Mouse (Mus musculus) C2C12 (cell line): ENCODE measurements around the gene Eaf1. TPM values are rescaled to one million over a fixed set of nuclear protein-coding genes. Genes with fewer than 3 reads are reported as not detected.

Experiments
- H3K27me3 ChIP-seq: one replicate; pipeline ENCODE4 v1.6.1; 2011; ENCODE audit not compliant: control insufficient read depth, insufficient read depth, insufficient read length
- H3K36me3 ChIP-seq: one replicate; pipeline ENCODE4 v1.6.1; 2011; ENCODE audit not compliant: control insufficient read depth, insufficient read depth
- H3K4me3 ChIP-seq: one replicate; pipeline ENCODE4 v1.5.1; 2011; ENCODE audit warnings: mild to moderate bottlenecking, control low read depth; ENCODE audit not compliant: poor library complexity, insufficient read depth, severe bottlenecking
- H3K79me2 ChIP-seq: one replicate; pipeline ENCODE4 v1.6.1; 2011; ENCODE audit not compliant: control insufficient read depth, insufficient read depth
- H3K79me3 ChIP-seq: one replicate; pipeline ENCODE4 v1.6.1; 2011; ENCODE audit warnings: low read depth, control low read depth
- H3ac ChIP-seq: one replicate; pipeline ENCODE3; 2011; ENCODE audit warnings: low read depth; ENCODE audit not compliant: control insufficient read depth, insufficient read length
- CEBPB ChIP-seq: IDR thresholded peaks from one replicate; pipeline ENCODE4 v1.6.1; 2011; ENCODE audit warnings: low read depth, mild to moderate bottlenecking, control low read depth, moderate library complexity
- CTCF ChIP-seq: IDR thresholded peaks from one replicate; pipeline ENCODE4 v1.5.1; 2011; ENCODE audit not compliant: control insufficient read depth, insufficient read depth, insufficient read length
- FOSL1 ChIP-seq: IDR thresholded peaks from one replicate; pipeline ENCODE4 v1.8.0; 2011; ENCODE audit warnings: mild to moderate bottlenecking, low read length; ENCODE audit not compliant: poor library complexity, insufficient read depth, severe bottlenecking
- MAX ChIP-seq: IDR thresholded peaks from one replicate; pipeline ENCODE4 v1.6.1; 2011; ENCODE audit warnings: mild to moderate bottlenecking, control low read depth
- MYOD1 ChIP-seq: IDR thresholded peaks from one replicate; pipeline ENCODE4 v1.6.1; 2011; ENCODE audit warnings: low read depth; ENCODE audit not compliant: control insufficient read depth, insufficient read length
- MYOG ChIP-seq: IDR thresholded peaks from one replicate; pipeline ENCODE4 v1.6.1; 2011; ENCODE audit not compliant: control insufficient read depth, insufficient read length; ENCODE audit errors: extremely low read depth
- USF1 ChIP-seq: IDR thresholded peaks from one replicate; pipeline ENCODE4 v1.6.1; 2011; ENCODE audit warnings: low read depth, mild to moderate bottlenecking, control low read depth, moderate library complexity
- polyA plus RNA-seq: library from polyadenylated mRNA; unstranded; fragments of >200 nt; fragmentation: generic; extraction: Trizol; gene quantifications from one replicate; pipeline ENCODE4 v1.2.1, GENCODE M21; 2012; ENCODE audit warnings: missing spikeins

The Eaf1 gene
- polyA plus RNA-seq, 1 experiment, result 30.2 TPM

DNA sequence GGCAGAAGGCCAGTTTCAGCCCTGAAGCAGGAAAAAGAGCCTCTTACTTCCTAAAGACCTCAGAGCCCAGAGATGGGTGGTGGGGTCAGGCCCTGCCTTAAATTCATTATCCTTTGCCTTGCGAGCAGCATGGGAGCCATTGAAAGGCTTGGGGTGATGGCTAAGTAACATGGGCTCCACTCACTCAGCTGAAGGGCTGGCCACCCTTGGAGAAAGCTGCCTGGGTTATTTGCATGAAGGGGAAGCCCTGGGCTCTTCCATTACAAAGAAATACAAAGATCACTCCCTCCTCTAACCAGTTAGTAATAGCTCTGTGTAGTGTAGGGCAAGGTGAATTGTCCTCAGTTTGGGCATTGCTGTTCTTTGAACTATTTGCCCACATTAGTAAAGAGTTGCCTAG, 5.3 kb downstream of the Eaf1 start:
- H3K4me3 ChIP-seq, result no peak overlapping the region
- TF ChIP-seq MYOG, result no peak
- no peak for TF ChIP-seq FOSL1
- TF ChIP-seq MAX, result no peak
- TF ChIP-seq MYOD1, result no peak
- TF ChIP-seq CTCF, result no peak
- no peak for TF ChIP-seq CEBPB
- no peak for TF ChIP-seq USF1
- H3K36me3 ChIP-seq, result peaks cover 70% of the 10 kb centered on the region
- H3ac ChIP-seq, result no peak overlapping the region
- H3K79me2 ChIP-seq, result peaks cover 72% of the 10 kb centered on the region
- H3K27me3 ChIP-seq, result no peaks in the 10 kb centered on the region
- H3K79me3 ChIP-seq, result peaks cover 59% of the 10 kb centered on the region

DNA sequence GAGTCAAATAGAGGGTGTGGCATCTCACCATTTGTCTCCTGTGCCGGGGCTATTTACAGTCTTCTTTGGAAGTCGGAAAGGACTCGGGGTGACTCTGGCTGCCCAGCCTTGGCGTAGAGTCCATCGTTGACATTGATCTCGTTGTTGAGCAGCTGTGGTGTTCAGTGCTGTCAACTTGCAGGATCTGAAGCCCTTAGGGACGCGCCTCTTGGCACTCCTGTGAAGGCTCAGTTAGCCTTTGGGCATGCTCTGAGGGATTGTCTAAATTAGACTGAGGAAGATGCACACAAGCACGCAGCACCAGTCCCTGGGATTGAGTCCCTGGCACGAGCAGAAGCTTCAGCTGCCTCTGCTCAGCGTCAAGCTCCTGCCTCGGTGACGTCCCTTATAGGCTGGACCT, 9.2 kb downstream of the Eaf1 start:
- TF ChIP-seq MAX (no peak), FOSL1 (no peak), CTCF (no peak), MYOD1 (no peak), MYOG (no peak), USF1 (no peak), CEBPB (no peak)
- Histone ChIP-seq H3K27me3 (no peaks in the 10 kb centered on the region), H3K4me3 (no peak overlapping the region), H3K79me2 (peaks cover 43% of the 10 kb centered on the region), H3K79me3 (peaks cover 24% of the 10 kb centered on the region), H3ac (no peak overlapping the region), H3K36me3 (peaks cover 95% of the 10 kb centered on the region)

DNA sequence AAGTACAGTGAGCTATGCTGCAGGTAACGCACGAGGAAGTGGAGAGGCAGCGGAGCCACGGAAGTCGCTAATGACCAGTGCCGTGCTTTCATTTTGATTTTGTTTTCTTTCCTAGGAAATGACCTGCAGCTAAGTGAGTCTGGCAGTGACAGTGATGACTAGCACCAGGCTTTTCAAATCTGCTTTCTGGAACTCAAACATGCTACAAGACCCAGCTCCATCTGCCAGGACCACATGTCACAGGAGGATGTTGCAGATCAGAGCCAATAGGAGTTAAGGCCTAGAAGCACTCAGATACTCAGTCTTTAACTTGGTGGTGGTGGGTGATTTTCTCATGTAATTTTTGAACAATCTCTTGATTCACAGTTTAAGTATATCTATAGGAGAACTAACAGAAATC, 12.3 kb downstream of the Eaf1 start:
- no peak overlapping the region for H3K4me3 ChIP-seq
- H3K36me3 ChIP-seq, result peaks cover 85% of the 10 kb centered on the region
- H3K79me2 ChIP-seq, result peaks cover 18% of the 10 kb centered on the region
- TF ChIP-seq MYOG (no peak), FOSL1 (no peak)
- no peak overlapping the region for H3ac ChIP-seq
- no peaks in the 10 kb centered on the region for H3K27me3 ChIP-seq
- peaks cover 10% of the 10 kb centered on the region for H3K79me3 ChIP-seq

DNA sequence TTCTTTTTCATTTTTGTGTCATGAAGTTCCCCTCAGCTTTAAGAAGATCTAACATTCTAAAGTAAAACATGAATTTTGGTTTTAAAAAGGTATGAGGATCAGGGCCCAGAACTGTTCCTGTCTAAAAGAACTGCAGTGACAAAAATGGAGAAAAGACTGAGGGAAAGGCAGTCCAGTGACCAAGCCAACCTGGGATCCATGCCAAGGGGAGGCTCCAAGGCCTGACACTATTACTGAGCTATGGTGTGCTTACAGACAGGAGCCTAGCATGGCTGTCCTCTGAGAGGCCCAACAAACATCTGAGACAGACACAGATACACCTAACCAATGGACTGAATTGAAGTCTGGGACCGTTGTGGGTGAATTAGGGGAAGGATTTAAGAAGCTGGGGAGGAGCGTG, 15.7 kb downstream of the Eaf1 start:
- H3K79me2 ChIP-seq, result peaks cover 7% of the 10 kb centered on the region
- no peaks in the 10 kb centered on the region for H3K27me3 ChIP-seq
- peaks cover 69% of the 10 kb centered on the region for H3K36me3 ChIP-seq
- H3K4me3 ChIP-seq, result no peak overlapping the region
- no peaks in the 10 kb centered on the region for H3K79me3 ChIP-seq
- TF ChIP-seq MYOD1 (no peak), MYOG (no peak), MAX (no peak), CTCF (no peak), FOSL1 (no peak), USF1 (no peak), CEBPB (no peak)
- H3ac ChIP-seq, result no peak overlapping the region

DNA sequence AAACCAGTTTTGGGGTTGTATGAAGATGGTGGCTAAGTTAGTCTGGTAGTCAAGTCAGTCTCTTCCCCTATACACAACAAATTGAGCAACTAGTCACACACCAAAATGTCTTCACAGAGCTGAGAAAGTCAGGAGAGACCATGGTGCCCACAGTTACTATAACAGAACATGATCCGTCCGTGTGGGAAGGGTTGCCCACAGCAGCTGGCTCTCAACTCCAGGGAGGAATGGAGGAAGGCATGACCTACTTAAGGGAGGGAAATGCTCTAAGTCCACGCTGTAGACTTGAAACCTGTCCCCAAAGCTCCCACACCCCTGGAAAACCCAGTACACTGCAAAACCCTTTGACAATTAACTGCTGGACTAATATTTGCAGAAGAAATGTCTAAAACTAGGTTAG, 16.1 kb downstream of the Eaf1 start:
- H3K79me3 ChIP-seq, result no peaks in the 10 kb centered on the region
- H3K27me3 ChIP-seq, result no peaks in the 10 kb centered on the region
- H3K4me3 ChIP-seq, result no peak overlapping the region
- no peak overlapping the region for H3ac ChIP-seq
- peaks cover 65% of the 10 kb centered on the region for H3K36me3 ChIP-seq
- TF ChIP-seq FOSL1 (no peak), MYOG (no peak), CEBPB (no peak), MYOD1 (no peak), USF1 (no peak), MAX (no peak), CTCF (no peak)
- peaks cover 5% of the 10 kb centered on the region for H3K79me2 ChIP-seq

DNA sequence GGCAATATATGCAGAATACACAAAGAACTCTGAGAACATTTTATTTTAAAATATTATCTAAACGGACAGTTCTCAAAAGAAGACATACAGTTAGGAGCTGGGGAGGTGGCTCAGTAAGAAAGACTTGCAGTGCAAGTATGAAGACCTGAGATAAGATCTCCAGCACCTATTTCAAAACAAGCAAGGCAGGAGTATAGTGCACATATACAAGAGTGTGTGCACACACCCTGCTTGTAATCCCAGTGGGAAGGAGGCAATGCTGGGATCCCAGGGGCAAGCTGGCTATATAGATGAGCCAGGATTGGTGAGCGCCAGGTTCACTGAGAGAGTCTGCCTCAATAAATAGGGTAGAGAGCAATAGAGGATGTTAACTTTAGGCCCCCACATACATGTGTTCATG, 21.7 kb downstream of the Eaf1 start:
- Histone ChIP-seq H3ac (no peak overlapping the region), H3K27me3 (no peaks in the 10 kb centered on the region), H3K79me2 (no peaks in the 10 kb centered on the region), H3K36me3 (peaks cover 15% of the 10 kb centered on the region), H3K79me3 (no peaks in the 10 kb centered on the region), H3K4me3 (no peak overlapping the region)
- TF ChIP-seq USF1 (no peak), FOSL1 (no peak), MYOG (no peak), CTCF (no peak), MYOD1 (no peak), CEBPB (no peak), MAX (no peak)
